Mouse (Mus musculus) left cerebral cortex, adult 2 months (tissue): ENCODE measurements around the gene Slco3a1. TPM values are rescaled to one million over a fixed set of nuclear protein-coding genes. Genes with fewer than 3 reads are reported as not detected.

ENCODE experiments used
- DNase-seq, 2 experiments: peaks; one replicate each; pipeline ENCODE4 v3.0.0; 2021 to 2022; ENCODE audit warnings: low spot score in 2 of 2, mixed read lengths in 1 of 2; ENCODE audit errors: extremely low spot score in 1 of 2
- H3K27ac ChIP-seq: fragments of 200-600 bp; 2 replicates; pipeline ENCODE4 v1.8.1; 2022
- H3K4me3 ChIP-seq: fragments of 200-600 bp; 2 replicates; pipeline ENCODE4 v1.8.1; 2022
- CTCF ChIP-seq: fragments of 200-600 bp; IDR thresholded peaks from 2 replicates; pipeline ENCODE4 v1.8.1; 2022; ENCODE audit warnings: antibody characterized with exemption, mild to moderate bottlenecking, moderate library complexity
- intact Hi-C: fragments of 180-260 bp; cut with DNase I; formaldehyde crosslinking; loops from one replicate; pipeline ENCODE4 v1.15.1; 2025
- total RNA-seq, 2 experiments: library from RNA; stranded (reverse); gene quantifications; 2 replicates each; pipeline ENCODE4 v1.2.3; 2021

The Slco3a1 gene
- total RNA-seq, 2 experiments from 2014 or later: 54.9 to 56.8 TPM

DNA sequence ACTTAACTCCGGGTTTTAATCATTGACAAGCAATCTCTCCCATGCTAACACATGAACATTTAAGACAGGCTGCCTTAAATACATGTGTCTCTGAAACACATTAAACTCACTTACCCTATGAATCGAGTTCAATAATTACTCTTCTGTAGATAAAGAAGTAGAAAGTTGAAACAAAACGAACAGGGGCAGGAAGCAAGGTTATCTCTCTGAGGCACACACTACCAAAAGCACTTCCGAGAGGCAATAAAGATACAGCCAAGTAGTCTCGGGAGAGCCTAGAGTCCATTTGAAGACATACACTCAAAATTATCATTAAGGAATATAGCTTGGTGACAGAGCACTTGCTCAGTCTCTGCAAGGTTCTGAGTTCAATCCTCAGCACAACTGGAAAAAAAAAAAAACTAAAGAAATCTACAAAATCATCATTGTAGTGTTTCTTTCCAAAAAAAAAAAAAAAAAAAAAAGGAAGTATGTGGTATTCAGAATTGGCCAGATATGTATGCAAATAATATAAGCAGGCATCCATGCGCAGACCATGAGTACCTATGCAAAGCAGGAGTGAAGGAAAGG is 5.5 kb downstream of the Slco3a1 start:
- H3K4me3 ChIP-seq: no peak overlapping the region
- TF ChIP-seq CTCF: no peak
- intact Hi-C loops: no loop called here
- no peak overlapping the region for H3K27ac ChIP-seq
- no peak for DNase-seq

DNA sequence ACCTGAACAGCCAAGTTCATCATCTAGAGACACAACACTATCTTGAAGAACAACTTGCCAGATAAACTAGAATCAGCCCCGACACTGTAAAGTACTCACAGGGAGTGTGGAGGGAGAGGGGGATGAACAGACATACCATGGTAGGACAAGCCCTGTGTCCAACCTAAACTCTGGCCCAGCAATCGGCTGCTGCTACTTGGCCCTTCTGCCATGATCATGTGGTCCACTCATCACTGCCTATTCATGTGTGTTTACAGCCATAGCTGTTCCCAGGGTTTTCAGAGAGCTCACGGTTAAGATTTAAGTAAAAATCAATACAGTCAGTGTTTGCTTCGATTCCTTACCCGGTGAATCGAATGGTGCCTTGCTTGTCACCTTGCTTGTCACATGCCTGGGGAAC is 7.9 kb downstream of the Slco3a1 start:
- TF ChIP-seq CTCF: no peak
- DNase-seq: no peak
- no peak overlapping the region for H3K27ac ChIP-seq

GRCm38 (mm10) chr7:74545498-74545990 is 9.0 kb downstream of the Slco3a1 start:
- no peak for DNase-seq
- Histone ChIP-seq H3K4me3 (no peak overlapping the region), H3K27ac (no peak overlapping the region)
- intact Hi-C loops: no loop called here
- no peak for TF ChIP-seq CTCF

More for the DNA sequence above, 7.9 kb downstream of the Slco3a1 start:
- no peak overlapping the region for H3K4me3 ChIP-seq
- intact Hi-C loops: no loop called here

DNA sequence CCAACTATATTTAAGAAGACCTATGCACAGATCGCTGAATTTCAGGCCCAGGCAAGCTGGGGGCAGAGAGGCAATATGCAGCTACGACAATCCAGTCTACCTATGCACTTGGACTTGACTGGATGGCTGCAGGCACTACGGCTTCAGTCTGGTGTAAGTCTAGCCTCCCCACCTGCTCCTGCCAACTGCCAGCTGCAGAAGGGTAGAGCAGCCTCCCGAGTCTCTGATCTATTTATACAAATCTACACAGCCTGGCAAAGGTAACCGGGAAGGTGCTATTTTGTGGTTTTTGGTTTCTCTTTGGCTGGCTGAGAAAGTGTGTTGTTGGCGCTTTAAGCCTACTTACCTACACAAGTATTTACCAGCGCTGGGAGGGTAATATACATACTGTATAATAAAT is 10.3 kb downstream of the Slco3a1 start:
- intact Hi-C loops: no loop called here
- no peak for DNase-seq
- Histone ChIP-seq H3K27ac (no peak overlapping the region), H3K4me3 (no peak overlapping the region)
- no peak for TF ChIP-seq CTCF

DNA sequence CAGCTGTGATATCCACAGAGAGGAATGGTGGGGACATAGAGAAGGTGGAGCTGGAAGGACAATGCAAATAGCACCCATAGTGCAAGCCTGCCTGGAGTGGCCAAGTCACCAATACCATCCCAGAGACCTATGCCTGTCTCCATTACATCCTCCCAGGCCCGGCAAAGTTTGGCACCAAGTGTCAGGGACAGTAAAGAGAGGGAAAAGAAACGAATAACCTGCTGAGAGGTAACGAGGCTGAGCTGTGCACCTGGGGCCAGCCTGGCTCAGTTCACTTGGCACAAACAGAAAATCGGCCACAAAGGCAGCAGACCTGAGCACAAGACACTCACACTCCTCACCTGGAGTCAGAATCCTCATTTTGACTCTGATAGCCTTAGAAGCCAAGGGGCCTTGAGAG is 12.6 kb downstream of the Slco3a1 start:
- no peak for DNase-seq
- intact Hi-C loops: no loop called here
- no peak for TF ChIP-seq CTCF
- Histone ChIP-seq H3K4me3 (no peak overlapping the region), H3K27ac (no peak overlapping the region)

DNA sequence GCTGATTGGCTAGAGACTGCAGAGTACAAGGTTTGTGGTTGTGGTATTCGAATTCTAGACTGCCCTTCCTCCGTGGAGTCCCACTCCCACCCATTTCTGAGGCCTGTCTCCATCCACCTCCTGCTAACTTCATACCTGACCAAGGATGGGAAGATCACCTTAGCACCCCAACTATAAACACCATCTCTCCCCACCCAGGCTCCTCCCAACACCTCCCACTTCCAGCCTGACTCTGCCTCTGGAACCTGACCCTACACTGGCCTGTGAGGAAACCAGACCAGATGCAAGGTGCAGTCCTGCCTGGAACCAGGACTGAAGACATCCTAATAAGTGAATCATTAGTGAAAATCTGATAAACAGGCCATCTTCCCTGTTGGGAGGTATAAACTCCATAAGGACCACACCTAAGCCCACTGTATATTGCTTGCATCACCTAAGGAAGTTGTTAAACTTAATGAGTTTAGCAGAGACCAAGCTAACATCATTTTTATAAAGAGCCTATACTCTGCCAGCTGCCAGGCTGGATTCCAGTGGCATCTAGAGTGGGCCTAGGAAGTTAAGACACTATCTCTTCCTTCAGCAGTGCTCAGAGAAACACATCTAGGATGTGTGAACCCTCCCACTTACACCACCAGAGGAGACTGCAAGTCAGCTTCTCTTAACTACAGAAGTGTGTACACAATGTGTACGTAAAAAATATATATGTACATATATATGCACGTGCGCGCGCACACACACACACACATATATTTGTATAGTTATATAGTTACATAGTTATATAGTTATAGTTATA is 13.5 kb downstream of the Slco3a1 start:
- TF ChIP-seq CTCF: no peak; the same call in 1 of the 2 replicates
- DNase-seq: no peak
- Histone ChIP-seq H3K27ac (no peak overlapping the region), H3K4me3 (no peak overlapping the region)
- intact Hi-C loops: no loop called here

DNA sequence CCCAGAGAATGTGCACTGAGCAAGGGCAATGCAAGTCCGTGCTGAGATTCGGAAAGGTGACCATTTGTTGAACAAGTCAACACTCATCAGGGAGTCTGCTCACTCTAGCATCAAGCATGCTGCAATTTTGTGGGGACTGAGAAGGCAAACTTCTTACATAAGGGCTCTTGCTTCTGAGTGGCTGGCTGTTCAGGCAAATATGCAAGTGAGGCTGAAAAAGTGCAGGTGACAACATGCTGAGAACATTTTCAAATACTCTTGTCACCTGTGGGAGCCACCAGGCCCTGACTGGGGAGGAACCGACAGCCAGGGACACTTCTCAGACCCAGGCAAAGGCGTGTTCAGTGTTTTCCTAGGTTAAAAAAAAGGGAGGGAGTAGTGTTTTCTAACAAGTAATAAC is 18.4 kb downstream of the Slco3a1 start:
- no peak overlapping the region for H3K4me3 ChIP-seq
- intact Hi-C loops: no loop called here
- DNase-seq: no peak
- no peak overlapping the region for H3K27ac ChIP-seq
- no peak for TF ChIP-seq CTCF

- H3K27ac ChIP-seq: no peak overlapping the region
- no peak for TF ChIP-seq CTCF
- intact Hi-C loops: no loop called here
These were observed 23.0 kb downstream of the Slco3a1 start for GRCm38 (mm10) chr7:74531468-74532097.

DNA sequence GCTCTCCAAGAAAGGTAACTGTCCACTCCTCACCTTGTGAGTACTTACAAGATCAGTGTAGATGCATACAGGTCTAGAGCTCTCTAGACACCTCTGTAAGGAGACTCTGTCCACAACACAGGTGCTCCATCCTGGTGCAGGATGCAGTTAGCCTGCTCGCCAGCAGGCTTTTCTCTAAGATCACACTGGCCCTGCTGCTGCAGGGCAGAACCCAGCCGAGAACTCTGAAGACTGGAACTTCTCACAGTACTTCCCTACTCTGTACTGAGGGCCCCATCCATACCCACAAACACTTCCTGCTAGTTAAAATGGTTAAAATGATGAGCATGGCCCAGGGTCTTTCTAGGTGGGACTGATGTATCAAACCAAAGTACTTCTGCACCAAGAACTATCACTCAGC is 24.7 kb downstream of the Slco3a1 start:
- Histone ChIP-seq H3K27ac (no peak overlapping the region), H3K4me3 (no peak overlapping the region)
- DNase-seq: no peak
- intact Hi-C loops: no loop called here
- TF ChIP-seq CTCF: no peak; the same call in 1 of the 2 replicates

More at GRCm38 (mm10) chr7:74531468-74532097, 23.0 kb downstream of the Slco3a1 start:
- no peak overlapping the region for H3K4me3 ChIP-seq
- DNase-seq: no peak

DNA sequence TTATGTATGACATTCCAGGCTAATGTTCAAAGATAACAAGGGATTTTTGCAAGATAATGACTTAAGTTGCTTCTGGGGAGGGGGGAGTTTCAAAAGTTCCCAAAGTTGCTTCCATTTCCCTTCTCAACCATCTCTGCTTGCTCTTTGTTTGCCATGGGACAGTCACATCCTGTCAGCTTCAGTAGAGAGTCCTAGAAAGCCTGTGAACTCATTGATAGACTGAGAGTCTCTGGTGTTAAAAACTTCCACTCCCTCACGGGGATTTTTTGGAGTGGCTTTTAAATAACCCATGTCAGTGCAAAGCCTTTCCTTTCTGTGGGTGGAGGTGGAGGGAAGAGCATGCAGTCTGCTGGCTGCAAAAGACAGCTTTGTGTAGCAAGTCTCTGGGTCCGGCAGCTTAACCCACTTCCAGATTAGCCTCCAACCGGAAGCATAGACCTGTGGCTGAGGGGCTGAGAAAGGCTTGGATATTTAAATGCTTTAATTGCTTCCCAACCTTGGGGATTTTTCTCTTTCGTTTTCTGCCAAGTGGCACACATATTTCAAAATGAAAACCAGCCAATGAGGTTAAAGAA is 25.3 kb downstream of the Slco3a1 start:
- intact Hi-C loops: no loop called here

DNA sequence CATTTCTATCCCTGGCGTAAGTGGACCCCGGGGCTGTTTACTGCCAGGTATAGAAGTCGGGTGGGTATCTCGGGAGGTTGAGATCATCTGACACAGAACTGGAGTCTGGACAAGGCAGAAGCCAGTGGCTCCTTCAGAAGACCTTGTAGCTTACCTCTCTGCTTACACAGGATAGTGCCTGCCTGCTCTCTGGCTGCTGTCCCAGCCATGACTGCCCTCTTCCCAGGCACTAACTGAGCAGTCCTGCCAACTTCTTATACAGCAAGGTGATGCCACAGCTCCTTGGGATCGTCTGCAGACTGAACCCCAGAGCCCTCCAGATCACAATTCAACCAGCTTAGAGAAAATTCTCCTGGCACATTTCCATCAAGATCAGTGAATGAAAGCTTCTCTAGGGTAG is 26.4 kb downstream of the Slco3a1 start:
- DNase-seq: no peak
- intact Hi-C loops: no loop called here
- no peak overlapping the region for H3K27ac ChIP-seq

More for the DNA sequence above, 25.3 kb downstream of the Slco3a1 start:
- no peak for DNase-seq
- Histone ChIP-seq H3K27ac (no peak overlapping the region), H3K4me3 (no peak overlapping the region)
- no peak for TF ChIP-seq CTCF

GRCm38 (mm10) chr7:74527689-74528088 is 26.9 kb downstream of the Slco3a1 start:
- intact Hi-C loops: no loop called here
- DNase-seq: no peak
- no peak for TF ChIP-seq CTCF
- Histone ChIP-seq H3K4me3 (no peak overlapping the region), H3K27ac (no peak overlapping the region)

More for the DNA sequence above, 26.4 kb downstream of the Slco3a1 start:
- TF ChIP-seq CTCF: no peak
- no peak overlapping the region for H3K4me3 ChIP-seq
